Comparison of ENCODE assay signal across 14 mouse cellular contexts in the genomic region with DNA sequence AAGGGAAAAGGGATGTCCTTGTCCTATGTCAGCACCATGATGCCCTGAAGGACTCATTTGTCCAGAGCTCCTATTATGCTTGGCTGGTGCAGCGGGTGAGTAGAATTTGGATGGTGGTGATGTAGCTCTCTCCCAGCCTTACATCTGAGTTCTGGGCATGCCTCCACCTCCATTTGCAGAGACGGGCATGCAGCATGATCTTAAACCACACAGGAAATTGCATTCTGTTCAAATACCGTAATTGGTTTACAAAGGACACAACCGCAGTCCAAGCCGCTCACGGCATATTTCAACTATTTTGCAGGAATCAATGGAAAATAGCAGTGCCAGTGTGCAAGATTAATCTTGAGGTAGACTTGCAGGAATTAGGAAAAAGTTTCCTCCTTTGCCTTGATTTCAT.
"Had no signal": no experiment of that assay in that cellular context is flagged by ENCODE, and none has a peak within 500 bp of the region (broad histone marks: within the 10 kb centered on the region; RNA-seq: fewer than 3 reads in every experiment).

No protein-coding gene starts in this region.

- H3K9me3 ChIP-seq: midbrain, embryonic 10.5 days; midbrain, embryonic 12.5 days; neural tube, embryonic 12.5 days had no signal

- H3K4me2 ChIP-seq: lung, embryonic 14.5 days; midbrain, embryonic 12.5 days; neural tube, embryonic 12.5 days had no signal

- H3K27ac ChIP-seq: midbrain, embryonic 10.5 days; midbrain, embryonic 12.5 days; neural tube, embryonic 12.5 days had no signal

- H3K27me3 ChIP-seq: midbrain, embryonic 12.5 days; neural tube, embryonic 12.5 days had no signal

- H3K9ac ChIP-seq: lung, embryonic 14.5 days; midbrain, embryonic 12.5 days; neural tube, embryonic 12.5 days had no signal

- DNase-seq: lung, adult 18-20 months; lung, embryonic 14.5 days; lung, postnatal 10 days; lung, postnatal 4 days; midbrain, embryonic 14.5 days; right cerebral cortex, postnatal 14 days; thymus, adult 18-20 months; thymus, postnatal 25 days; thymus, postnatal 4 days had no signal

- ATAC-seq: midbrain, embryonic 16.5 days had no signal

- H3K4me3 ChIP-seq: midbrain, embryonic 10.5 days; midbrain, embryonic 12.5 days; myocyte; neural tube, embryonic 12.5 days had no signal

- H3K4me1 ChIP-seq: midbrain, embryonic 10.5 days; midbrain, embryonic 12.5 days; neural tube, embryonic 12.5 days had no signal

- H3K36me3 ChIP-seq: midbrain, embryonic 10.5 days; midbrain, embryonic 12.5 days; neural tube, embryonic 12.5 days had no signal
